Mouse (Mus musculus): ENCODE data around the gene 2310011J03Rik. TPM values are rescaled to one million over a fixed set of nuclear protein-coding genes. Genes with fewer than 3 reads are reported as not detected.
"Not testable (repeated sequence)": the region's sequence is repeated elsewhere in the genome, so short reads cannot be mapped to it uniquely, and the experiment has no call there.

The 2310011J03Rik gene
- polyA plus RNA-seq, 1 experiment: 39.3 TPM

DNA sequence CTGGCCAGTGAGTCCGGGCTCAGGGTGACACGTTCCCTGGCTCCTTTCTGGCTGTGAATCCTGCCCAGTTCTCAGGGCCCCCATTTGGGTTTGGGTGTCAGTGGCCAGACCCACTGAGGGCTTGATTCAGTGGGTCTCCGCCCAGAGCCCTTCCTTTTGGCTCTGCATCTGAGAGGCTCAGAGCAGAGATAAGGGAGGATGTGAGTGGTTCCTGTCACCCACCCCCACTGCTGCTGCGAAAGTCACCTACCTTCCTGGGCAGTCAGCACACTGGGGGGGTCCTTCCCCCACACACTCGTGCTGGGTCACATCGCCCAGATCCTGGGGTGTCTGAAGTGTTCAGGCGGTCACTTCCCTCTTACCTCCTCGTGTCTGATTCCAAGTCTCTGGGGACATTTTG lies 32.4 kb upstream of the 2310011J03Rik start:
- no peak for TF ChIP-seq POLR2A (IDR thresholded peaks at IDR 0.05; ENCODE audit: borderline replicate concordance, low read depth, low read length)
- TF ChIP-seq CTCF (IDR thresholded peaks at IDR 0.05; ENCODE audit: low read depth, low read length): no peak
- H3K4me3 ChIP-seq (ENCODE audit: insufficient read depth, low read length): no peak overlapping the region

GRCm38 (mm10) chr10:80351896-80352295 lies 31.6 kb upstream of the 2310011J03Rik start:
- TF ChIP-seq POLR2A (IDR thresholded peaks at IDR 0.05; ENCODE audit: borderline replicate concordance, low read depth, low read length): no peak
- no peak for TF ChIP-seq CTCF (IDR thresholded peaks at IDR 0.05; ENCODE audit: low read depth, low read length)
- Histone ChIP-seq H3K27ac (ENCODE audit: insufficient read depth, low read depth, low read length) (no peak overlapping the region), H3K4me3 (ENCODE audit: insufficient read depth, low read length) (no peak overlapping the region), H3K4me1 (ENCODE audit: control insufficient read depth, insufficient read depth, low read length) (no peaks in the 10 kb centered on the region)

More for the DNA sequence above, 32.4 kb upstream of the 2310011J03Rik start:
- Histone ChIP-seq H3K27ac (ENCODE audit: insufficient read depth, low read depth, low read length) (no peak overlapping the region), H3K4me1 (ENCODE audit: control insufficient read depth, insufficient read depth, low read length) (no peaks in the 10 kb centered on the region)

DNA sequence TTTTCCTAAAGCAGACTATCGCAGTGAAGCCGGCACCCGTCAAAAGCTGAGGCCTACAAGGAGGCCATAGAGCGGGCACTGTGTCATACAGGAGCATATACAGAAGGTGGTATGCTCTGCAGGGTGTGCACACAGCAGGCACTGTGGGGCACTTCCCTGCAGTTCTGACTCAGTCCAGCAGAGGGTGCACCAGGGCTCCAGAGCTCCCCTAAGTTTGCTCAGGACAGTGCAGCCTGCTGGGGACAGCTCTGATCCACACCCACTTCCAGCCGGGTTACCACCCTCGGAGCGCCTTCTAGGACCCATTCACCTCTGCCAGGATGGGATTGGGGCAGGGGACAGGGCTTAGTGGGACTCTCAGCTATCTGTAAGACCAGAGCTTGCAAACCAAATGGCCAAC lies 30.0 kb upstream of the 2310011J03Rik start:
- Histone ChIP-seq H3K4me1 (ENCODE audit: control insufficient read depth, insufficient read depth, low read length) (no peaks in the 10 kb centered on the region), H3K27ac (ENCODE audit: insufficient read depth, low read depth, low read length) (no peak overlapping the region), H3K4me3 (ENCODE audit: insufficient read depth, low read length) (no peak overlapping the region)
- TF ChIP-seq POLR2A (IDR thresholded peaks at IDR 0.05; ENCODE audit: borderline replicate concordance, low read depth, low read length) (no peak), CTCF (IDR thresholded peaks at IDR 0.05; ENCODE audit: low read depth, low read length) (peak; percentile 71)

- H3K4me1 ChIP-seq (ENCODE audit: control insufficient read depth, insufficient read depth, low read length): peaks cover 3% of the 10 kb centered on the region; the same call in 1 of the 2 replicates
- no peak overlapping the region for H3K4me3 ChIP-seq (ENCODE audit: insufficient read depth, low read length)
- TF ChIP-seq POLR2A (IDR thresholded peaks at IDR 0.05; ENCODE audit: borderline replicate concordance, low read depth, low read length): no peak
- no peak for TF ChIP-seq CTCF (IDR thresholded peaks at IDR 0.05; ENCODE audit: low read depth, low read length)
- no peak overlapping the region for H3K27ac ChIP-seq (ENCODE audit: insufficient read depth, low read depth, low read length)
Observed at GRCm38 (mm10) chr10:80348981-80349380, 28.6 kb upstream of the 2310011J03Rik start.

DNA sequence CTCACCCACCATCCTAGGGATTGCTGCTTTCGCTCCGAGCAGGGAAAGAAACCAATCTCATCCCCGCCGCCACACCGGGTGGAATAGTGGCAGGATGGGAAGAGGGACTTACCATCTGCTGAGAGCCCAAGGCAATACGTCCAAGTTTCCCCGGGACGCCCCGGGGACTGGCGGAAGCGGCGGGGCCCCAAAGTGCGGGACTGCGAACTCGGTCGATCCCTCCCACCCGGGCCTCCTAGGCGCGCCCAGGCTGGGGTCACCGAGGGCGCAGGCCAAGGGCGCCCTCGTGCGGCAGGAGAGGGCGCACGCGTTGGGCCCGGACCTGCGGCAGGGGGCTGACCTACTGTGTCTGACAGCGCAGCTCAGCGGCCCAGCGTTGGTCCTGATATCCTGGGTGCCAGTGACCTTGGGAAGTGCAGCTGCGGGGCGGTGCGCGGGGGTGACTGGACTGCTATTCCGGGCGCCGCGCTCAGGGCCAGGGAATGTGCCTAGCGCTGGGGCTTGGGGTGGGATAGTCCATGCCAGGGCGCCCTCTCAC lies 28.0 kb upstream of the 2310011J03Rik start, which contains the start of gene Adamtsl5:
Gene Adamtsl5, minus strand, starts transcription at position 169 of the 538 bp plus-strand sequence.
- Histone ChIP-seq H3K4me3 (ENCODE audit: insufficient read depth, low read length) (peak within 1 kb of the TSS; percentile 63), H3K4me1 (ENCODE audit: control insufficient read depth, insufficient read depth, low read length) (peaks cover 3% of the 10 kb centered on the region; the same call in 1 of the 2 replicates), H3K27ac (ENCODE audit: insufficient read depth, low read depth, low read length) (no peak within 1 kb of the TSS)
- TF ChIP-seq CTCF (IDR thresholded peaks at IDR 0.05; ENCODE audit: low read depth, low read length) (peak; percentile 63), POLR2A (IDR thresholded peaks at IDR 0.05; ENCODE audit: borderline replicate concordance, low read depth, low read length) (no peak)

GRCm38 (mm10) chr10:80347514-80347967 lies 27.2 kb upstream of the 2310011J03Rik start:
- TF ChIP-seq POLR2A (IDR thresholded peaks at IDR 0.05; ENCODE audit: borderline replicate concordance, low read depth, low read length): no peak
- no peak for TF ChIP-seq CTCF (IDR thresholded peaks at IDR 0.05; ENCODE audit: low read depth, low read length)
- Histone ChIP-seq H3K27ac (ENCODE audit: insufficient read depth, low read depth, low read length) (no peak overlapping the region), H3K4me3 (ENCODE audit: insufficient read depth, low read length) (peak overlapping the region; percentile 63), H3K4me1 (ENCODE audit: control insufficient read depth, insufficient read depth, low read length) (peaks cover 3% of the 10 kb centered on the region; the same call in 1 of the 2 replicates)

GRCm38 (mm10) chr10:80345929-80346328 lies 25.6 kb upstream of the 2310011J03Rik start:
- H3K4me1 ChIP-seq (ENCODE audit: control insufficient read depth, insufficient read depth, low read length); H3K27ac ChIP-seq (ENCODE audit: insufficient read depth, low read depth, low read length); H3K4me3 ChIP-seq (ENCODE audit: insufficient read depth, low read length): not testable (repeated sequence)

- Histone ChIP-seq H3K4me3 (ENCODE audit: insufficient read depth, low read length) (no peak overlapping the region), H3K27ac (ENCODE audit: insufficient read depth, low read depth, low read length) (no peak overlapping the region), H3K4me1 (ENCODE audit: control insufficient read depth, insufficient read depth, low read length) (peaks cover 3% of the 10 kb centered on the region; the same call in 1 of the 2 replicates)
- TF ChIP-seq POLR2A (IDR thresholded peaks at IDR 0.05; ENCODE audit: borderline replicate concordance, low read depth, low read length) (no peak), CTCF (IDR thresholded peaks at IDR 0.05; ENCODE audit: low read depth, low read length) (no peak)
Observed at GRCm38 (mm10) chr10:80345122-80345521, 24.8 kb upstream of the 2310011J03Rik start.

- Histone ChIP-seq H3K4me1 (ENCODE audit: control insufficient read depth, insufficient read depth, low read length) (peaks cover 3% of the 10 kb centered on the region; the same call in 1 of the 2 replicates), H3K4me3 (ENCODE audit: insufficient read depth, low read length) (no peak overlapping the region), H3K27ac (ENCODE audit: insufficient read depth, low read depth, low read length) (no peak overlapping the region)
- TF ChIP-seq POLR2A (IDR thresholded peaks at IDR 0.05; ENCODE audit: borderline replicate concordance, low read depth, low read length) (no peak), CTCF (IDR thresholded peaks at IDR 0.05; ENCODE audit: low read depth, low read length) (no peak)
Observed at GRCm38 (mm10) chr10:80344131-80344661, 23.9 kb upstream of the 2310011J03Rik start.

- TF ChIP-seq POLR2A (IDR thresholded peaks at IDR 0.05; ENCODE audit: borderline replicate concordance, low read depth, low read length) (no peak), CTCF (IDR thresholded peaks at IDR 0.05; ENCODE audit: low read depth, low read length) (no peak; the same call in 1 of the 2 replicates)
- peaks cover 3% of the 10 kb centered on the region; the same call in 1 of the 2 replicates for H3K4me1 ChIP-seq (ENCODE audit: control insufficient read depth, insufficient read depth, low read length)
- no peak overlapping the region for H3K27ac ChIP-seq (ENCODE audit: insufficient read depth, low read depth, low read length)
- H3K4me3 ChIP-seq (ENCODE audit: insufficient read depth, low read length): no peak overlapping the region
Observed at GRCm38 (mm10) chr10:80343425-80343895, 23.1 kb upstream of the 2310011J03Rik start.
